Mouse (Mus musculus) olfactory bulb, adult 2 months (tissue): ENCODE measurements around the gene Gm45711. TPM values are rescaled to one million over a fixed set of nuclear protein-coding genes. Genes with fewer than 3 reads are reported as not detected.

Experiments used
- H3K27ac ChIP-seq: fragments of 200-500 bp; 2 replicates; pipeline ENCODE4 v1.5.1; 2012; ENCODE audit warnings: low read depth, low read length; ENCODE audit not compliant: insufficient read depth
- H3K4me1 ChIP-seq: fragments of 200-500 bp; 2 replicates; pipeline ENCODE4 v1.6.1; 2012; ENCODE audit warnings: low read length; ENCODE audit not compliant: control insufficient read depth, insufficient read depth
- H3K4me3 ChIP-seq: fragments of 200-500 bp; 2 replicates; pipeline ENCODE4 v1.5.1; 2012; ENCODE audit warnings: mild to moderate bottlenecking, low read depth, low read length, moderate library complexity; ENCODE audit not compliant: insufficient read depth
- CTCF ChIP-seq: fragments of 200-500 bp; IDR thresholded peaks from 2 replicates; pipeline ENCODE4 v1.5.1; 2012; ENCODE audit warnings: low read depth, mild to moderate bottlenecking, low read length, moderate library complexity; ENCODE audit not compliant: insufficient read depth
- POLR2A ChIP-seq: fragments of 200-500 bp; IDR thresholded peaks from 2 replicates; pipeline ENCODE4 v1.6.1; 2012; ENCODE audit warnings: mild to moderate bottlenecking, low read depth, low read length, moderate library complexity; ENCODE audit not compliant: insufficient read depth
- WGBS: fragments of 180-500 bp; shearing (Covaris S2); methylation state at CpG from one replicate; pipeline ENCODE4 v1.1.7; 2018; 5-methylcytosine and 5-hydroxymethylcytosine counted together
- polyA plus RNA-seq: library from polyadenylated mRNA; stranded (reverse); fragments of >200 nt; gene quantifications from 2 replicates; pipeline ENCODE4 v1.2.4, GENCODE M21; 2012; ENCODE audit warnings: low replicate concordance; ENCODE audit not compliant: missing spikeins, insufficient read depth, insufficient read length

The Gm45711 gene
- polyA plus RNA-seq, 1 experiment = not detected

GRCm38 (mm10) chr8:104232039-104232438 is 77.8 kb downstream of the Gm45711 start:
- H3K4me3 ChIP-seq = no peak overlapping the region
- WGBS = over 99% methylated on average over 4 of the region's 4 CpGs
- no peaks in the 10 kb centered on the region for H3K4me1 ChIP-seq
- H3K27ac ChIP-seq = no peak overlapping the region
- no peak for TF ChIP-seq CTCF
- no peak for TF ChIP-seq POLR2A

Other genes with a start within 250 kb of the Gm45711 start
- not detected in 2 replicates for gene Cdh5, start 208.5 kb downstream of the Gm45711 start, polyA plus RNA-seq
- not detected in 2 replicates for gene Bean1, start 139.6 kb downstream of the Gm45711 start, polyA plus RNA-seq
- not detected in 2 replicates for gene Tk2, start 61.5 kb downstream of the Gm45711 start, polyA plus RNA-seq
- not detected in 2 replicates for gene Cklf, start 59.2 kb downstream of the Gm45711 start, polyA plus RNA-seq
- not detected in 2 replicates for gene Cmtm2a, start 16.9 kb downstream of the Gm45711 start, polyA plus RNA-seq
- not detected in 2 replicates for gene Cmtm1, start 64 bp upstream of the Gm45711 start, polyA plus RNA-seq
- not detected in 2 replicates for gene Gm11020, start 11.5 kb upstream of the Gm45711 start, polyA plus RNA-seq
- gene Cmtm2b, start 12.1 kb upstream of the Gm45711 start, polyA plus RNA-seq = not detected in 2 replicates
- not detected in 2 replicates for gene Cmtm3, start 29.3 kb upstream of the Gm45711 start, polyA plus RNA-seq
- gene Cmtm4, start 85.7 kb upstream of the Gm45711 start, polyA plus RNA-seq = not detected in 2 replicates
- gene Dync1li2, start 133.0 kb upstream of the Gm45711 start, polyA plus RNA-seq = 65.6 TPM in 1 of 2 replicates, not detected in the other
- gene Terb1, start 199.8 kb upstream of the Gm45711 start, polyA plus RNA-seq = not detected in 2 replicates
- not detected in 2 replicates for gene Nae1, start 224.6 kb upstream of the Gm45711 start, polyA plus RNA-seq
- not detected in 2 replicates for gene Car7, start 224.6 kb upstream of the Gm45711 start, polyA plus RNA-seq